8 mouse cellular contexts compared by ENCODE assay signal in genomic region chr15:102746488-102747285, GRCm38 (mm10). TPM values are rescaled to one million over a fixed set of nuclear protein-coding genes. Genes with fewer than 3 reads are reported as not detected.
DNase-seq lines count a peak whose midpoint lies in the region; ATAC-seq and TF ChIP-seq lines count a peak whose summit lies in the region.

No protein-coding gene starts in this region.

- dilution Hi-C loops in CH12.LX (cut with MboI; ENCODE audit: extremely low pct_ligation_motif_present, extremely low pct_unique_long_range_greater_than_20kb, low sequenced_read_pairs), result no loop called here

- no peaks in the 10 kb centered on the region for H3K9me3 ChIP-seq in CH12.LX (replicated peaks; ENCODE audit: low read length)
- no peaks in the 10 kb centered on the region for H3K9me3 ChIP-seq in embryonic facial prominence, embryonic 10.5 days
- H3K9me3 ChIP-seq in heart, embryonic 11.5 days (replicated peaks; ENCODE audit: control insufficient read depth, low read length), result no peaks in the 10 kb centered on the region
- H3K9me3 ChIP-seq in liver, postnatal 0 days (ENCODE audit: low read length), result no peaks in the 10 kb centered on the region

- peak overlapping the region; percentile 63 for H3K4me2 ChIP-seq in CH12.LX (ENCODE audit: insufficient read depth, low read depth, poor library complexity, severe bottlenecking)
- H3K4me2 ChIP-seq in heart, embryonic 11.5 days, result peak overlapping the region; percentile 87
- peak overlapping the region; percentile 47 for H3K4me2 ChIP-seq in liver, postnatal 0 days (ENCODE audit: low read depth, low read length)

- H3K27me3 ChIP-seq in CH12.LX (replicated peaks), result peaks cover 83% of the 10 kb centered on the region
- H3K27me3 ChIP-seq in embryonic facial prominence, embryonic 10.5 days (replicated peaks; ENCODE audit: low read depth, poor library complexity, severe bottlenecking), result peaks cover 100% of the 10 kb centered on the region
- peaks cover 80% of the 10 kb centered on the region for H3K27me3 ChIP-seq in heart, embryonic 11.5 days (ENCODE audit: control insufficient read depth, insufficient read depth, low read length)
- H3K27me3 ChIP-seq in liver, postnatal 0 days (ENCODE audit: insufficient read depth, low read length), result peaks cover 76% of the 10 kb centered on the region

- peaks cover 16 to 40% of the 10 kb centered on the region in 2 experiments for H3K4me1 ChIP-seq in CH12.LX (ENCODE audit: control insufficient read depth in 1 of 2, insufficient read depth in 2 of 2)
- peaks cover 38% of the 10 kb centered on the region for H3K4me1 ChIP-seq in embryonic facial prominence, embryonic 10.5 days
- H3K4me1 ChIP-seq in heart, embryonic 11.5 days (ENCODE audit: control insufficient read depth, insufficient read depth, low read length), result peaks cover 2% of the 10 kb centered on the region; the same call in 1 of the 2 replicates
- no peaks in the 10 kb centered on the region for H3K4me1 ChIP-seq in liver, postnatal 0 days (ENCODE audit: insufficient read depth)

- TF ChIP-seq CTCF in CH12.LX (conservative IDR thresholded peaks at IDR 0.05 in 1 of 2, IDR thresholded peaks at IDR 0.05 in 1 of 2; ENCODE audit: low read depth in 2 of 2, low read length in 2 of 2), result no peak
- no peak for TF ChIP-seq CTCF in liver, postnatal 0 days (IDR thresholded peaks at IDR 0.05; ENCODE audit: low read depth)

- H3K27ac ChIP-seq in CH12.LX (ENCODE audit: insufficient read depth, low read depth), result no peak overlapping the region
- peak overlapping the region; percentile 73 for H3K27ac ChIP-seq in embryonic facial prominence, embryonic 10.5 days (replicated peaks)
- H3K27ac ChIP-seq in heart, embryonic 11.5 days (ENCODE audit: low read depth, low read length), result no peak overlapping the region
- no peak overlapping the region for H3K27ac ChIP-seq in liver, postnatal 0 days (ENCODE audit: low read depth)

- no peaks in the 10 kb centered on the region for H3K36me3 ChIP-seq in CH12.LX (replicated peaks in 1 of 2; ENCODE audit: control insufficient read depth in 1 of 2, insufficient read depth in 1 of 2, low read length in 1 of 2)
- no peaks in the 10 kb centered on the region for H3K36me3 ChIP-seq in embryonic facial prominence, embryonic 10.5 days (replicated peaks)
- H3K36me3 ChIP-seq in heart, embryonic 11.5 days (ENCODE audit: control insufficient read depth, insufficient read depth, low read length), result no peaks in the 10 kb centered on the region
- no peaks in the 10 kb centered on the region for H3K36me3 ChIP-seq in liver, postnatal 0 days (replicated peaks; ENCODE audit: insufficient read depth, low read length)

- no peak for TF ChIP-seq POLR2A in CH12.LX (IDR thresholded peaks at IDR 0.05; ENCODE audit: low read depth, low read length)

- DNase-seq in CH12.LX (ENCODE audit: extremely low read depth), result no peak
- peak; percentile 67 for DNase-seq in embryonic facial prominence, embryonic 10.5 days (ENCODE audit: low spot score)
- peak; percentile 50 for DNase-seq in kidney, postnatal 14 days
- DNase-seq in liver, postnatal 0 days, result peak; percentile 14
- peak; percentile 77 for DNase-seq in right cerebral cortex, adult 18-20 months
- DNase-seq in urinary bladder, adult 2 months (ENCODE audit: low spot score), result no peak

- WGBS in embryonic facial prominence, embryonic 10.5 days, result under 1% methylated on average over 75 of the region's 75 CpGs
- under 1% methylated on average over 70 of the region's 75 CpGs for WGBS in heart, embryonic 11.5 days (ENCODE audit: insufficient replicate concordance)
- 1% methylated on average over 61 of the region's 75 CpGs for WGBS in liver, postnatal 0 days (ENCODE audit: insufficient replicate concordance)

- in situ Hi-C loops in CH12.LX (cut with MboI; ENCODE audit: low pct_ligation_motif_present, low pct_unique_long_range_greater_than_20kb, low sequenced_read_pairs), result loop anchor here (25.0 kb wide), 1 partner anchor 416 kb away; the partner anchor contains the start of gene Smug1

- peak overlapping the region in 1 of 3 experiments; percentile 22 for H3K4me3 ChIP-seq in CH12.LX (replicated peaks in 1 of 3; ENCODE audit: low read depth in 2 of 3, low read length in 2 of 3, poor library complexity in 1 of 3)
- peak overlapping the region; percentile 63 for H3K4me3 ChIP-seq in embryonic facial prominence, embryonic 10.5 days
- H3K4me3 ChIP-seq in heart, embryonic 11.5 days (ENCODE audit: low read depth, low read length), result peak overlapping the region; percentile 60
- H3K4me3 ChIP-seq in liver, postnatal 0 days (ENCODE audit: low read depth, low read length), result peak overlapping the region; percentile 36

- no peak for TF ChIP-seq EP300 in CH12.LX (IDR thresholded peaks at IDR 0.05; ENCODE audit: low read length)
- TF ChIP-seq EP300 in liver, postnatal 0 days (IDR thresholded peaks at IDR 0.05; ENCODE audit: low read depth), result no peak

- no peak overlapping the region for H3K9ac ChIP-seq in CH12.LX (ENCODE audit: insufficient read depth, low read depth)
- peak overlapping the region; percentile 61 for H3K9ac ChIP-seq in heart, embryonic 11.5 days (ENCODE audit: low read depth, low read length)
- H3K9ac ChIP-seq in liver, postnatal 0 days (replicated peaks), result no peak overlapping the region

- peak; percentile 29 for ATAC-seq in activated CD4-positive, CD25-positive, alpha-beta regulatory T cell, adult 4 months
- no peak for ATAC-seq in heart, embryonic 11.5 days (replicated peaks; ENCODE audit: insufficient number of reproducible peaks, low FRiP score, low TSS enrichment)
- ATAC-seq in liver, postnatal 0 days, result no peak

- no peak for TF ChIP-seq RAD21 in CH12.LX (IDR thresholded peaks at IDR 0.05; ENCODE audit: low read depth, low read length)

- no peaks in the 10 kb centered on the region for H3K79me2 ChIP-seq in CH12.LX (replicated peaks; ENCODE audit: control insufficient read depth, extremely low read depth, insufficient read depth, poor library complexity, severe bottlenecking)

TF ChIP-seq in CH12.LX, 34 proteins besides CTCF, POLR2A, EP300 and RAD21:
- 0 out of 2 replicates have a peak, but pooled peaks have one; percentile 35 for TF ChIP-seq NRF1 (IDR thresholded peaks at IDR 0.05; ENCODE audit: low read depth, low read length)
- TF ChIP-seq UBTF (IDR thresholded peaks at IDR 0.05; ENCODE audit: low read depth, low read length), result no peak
- TF ChIP-seq SMC3 (IDR thresholded peaks at IDR 0.05; ENCODE audit: low read depth, low read length), result no peak

RNA-seq across cellular contexts. Expression of gene Calcoco1, which starts 24.7 kb away (rescaled TPM):
- total RNA-seq in CH12.LX (2012; rRNA removed), result 2.7 and 8.5 TPM in 2 replicates
- total RNA-seq in CH12.LX (2014; rRNA removed), result 3.6 and 4.5 TPM in 2 replicates
- polyA plus RNA-seq in CH12.LX (2012; ENCODE audit: insufficient read length, low read depth), result 7.6 and 9.7 TPM in 2 replicates
- polyA plus RNA-seq in activated CD4-positive, CD25-positive, alpha-beta regulatory T cell, adult 4 months (2017; shearing (Covaris generic)), result 10 to 100 TPM; 26.1 to 39.2 TPM
- 33.9 and 36.4 TPM in 2 replicates for polyA plus RNA-seq in embryonic facial prominence, embryonic 10.5 days (2016; fragmentation: Nextera tagmentation; extraction: Ambion mirVana)
- polyA plus RNA-seq in heart, embryonic 11.5 days (2014; fragmentation: Nextera tagmentation; extraction: Ambion mirVana), result 33.7 and 47.8 TPM in 2 replicates
- polyA plus RNA-seq in liver, postnatal 0 days (2015; fragmentation: Nextera tagmentation; extraction: Ambion mirVana), result 11.1 and 14.0 TPM in 2 replicates
- 52.1 and 79.6 TPM in 2 replicates for polyA plus RNA-seq in urinary bladder, adult 2 months (2012; rRNA removed)

Comparison
In these comparisons a context has a peak if more than half of its experiments do, and no peak if none do; other contexts are left out.
1. DNase-seq: peak in embryonic facial prominence, embryonic 10.5 days (single experiment), kidney, postnatal 14 days (single experiment), liver, postnatal 0 days (single experiment) and right cerebral cortex, adult 18-20 months (single experiment); none in CH12.LX (single experiment) and urinary bladder, adult 2 months (single experiment).
2. Peak in every context shown above with its lines, with median percentiles within 50 percentile points of each other: H3K4me2 ChIP-seq.